Mouse (Mus musculus) ES-Bruce4 (cell line): ENCODE results near the gene Gpd2. TPM values are rescaled to one million over a fixed set of nuclear protein-coding genes. Genes with fewer than 3 reads are reported as not detected.

Experiments
- H3K27ac ChIP-seq: 2 replicates; pipeline ENCODE4 v1.5.1; 2012; ENCODE audit warnings: low read length, inconsistent platforms; ENCODE audit not compliant: insufficient read depth
- H3K27me3 ChIP-seq: 2 replicates; pipeline ENCODE4 v1.6.1; 2012; ENCODE audit warnings: mild to moderate bottlenecking, low read length, inconsistent platforms; ENCODE audit not compliant: control insufficient read depth, poor library complexity, insufficient read depth, severe bottlenecking
- H3K36me3 ChIP-seq: 2 replicates; pipeline ENCODE4 v1.6.1; 2012; ENCODE audit warnings: inconsistent platforms, mild to moderate bottlenecking, low read length, moderate library complexity; ENCODE audit not compliant: control insufficient read depth, poor library complexity, insufficient read depth, severe bottlenecking
- H3K4me1 ChIP-seq: one replicate; pipeline ENCODE4 v1.8.1; 2011; ENCODE audit warnings: low read length; ENCODE audit not compliant: control insufficient read depth, insufficient read depth
- H3K4me3 ChIP-seq: 2 replicates; pipeline ENCODE4 v1.5.1; 2011; ENCODE audit warnings: low read depth, mild to moderate bottlenecking, low read length
- H3K9ac ChIP-seq: 2 replicates; pipeline ENCODE4 v1.6.1; 2012; ENCODE audit warnings: low read depth, mild to moderate bottlenecking, inconsistent platforms; ENCODE audit not compliant: poor library complexity, severe bottlenecking
- H3K9me3 ChIP-seq: replicated peaks from 2 replicates; pipeline ENCODE4 v1.6.1; 2012; ENCODE audit warnings: mild to moderate bottlenecking, low read length, inconsistent platforms; ENCODE audit not compliant: control insufficient read depth, poor library complexity, insufficient read depth, severe bottlenecking
- CTCF ChIP-seq: IDR thresholded peaks from one replicate; pipeline ENCODE4 v1.8.1; 2011; ENCODE audit warnings: low read depth, low read length
- EP300 ChIP-seq: IDR thresholded peaks from 2 replicates; pipeline ENCODE4 v1.6.1; 2011; ENCODE audit warnings: low read depth, low read length; ENCODE audit not compliant: insufficient read depth
- POLR2A ChIP-seq: IDR thresholded peaks from one replicate; pipeline ENCODE4 v1.8.1; 2011; ENCODE audit warnings: low read length; ENCODE audit not compliant: insufficient read depth
- polyA plus RNA-seq: library from polyadenylated mRNA; stranded (reverse); fragments of >200 nt; gene quantifications from 2 replicates; pipeline ENCODE4 v1.2.4, GENCODE M21; 2011; ENCODE audit warnings: low read depth; ENCODE audit not compliant: missing spikeins, insufficient read depth, insufficient read length

Gene Gpd2
- polyA plus RNA-seq, 1 experiment = 40.0 TPM

DNA sequence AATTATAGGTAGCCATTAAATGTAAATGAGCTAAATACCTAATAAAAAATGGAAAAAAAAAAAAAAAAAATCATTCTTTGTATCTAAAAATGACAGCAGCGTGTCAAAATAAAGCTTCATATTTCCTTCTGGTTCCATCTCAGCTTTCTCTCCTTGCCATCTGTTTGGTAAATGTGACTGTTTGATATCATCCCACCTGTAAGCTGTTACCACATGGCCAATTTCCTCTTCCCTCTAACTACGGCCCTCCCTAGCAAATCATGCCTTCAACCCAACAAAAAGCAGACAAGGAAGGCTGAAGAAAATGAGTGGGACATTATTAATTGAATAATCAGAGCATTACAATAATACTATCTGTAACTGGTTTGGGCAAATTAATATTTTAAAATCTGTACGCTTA, 160.3 kb downstream of the Gpd2 start:
- Histone ChIP-seq H3K36me3 (no peaks in the 10 kb centered on the region), H3K4me1 (no peaks in the 10 kb centered on the region), H3K9ac (no peak overlapping the region), H3K4me3 (no peak overlapping the region), H3K27ac (no peak overlapping the region), H3K9me3 (no peaks in the 10 kb centered on the region), H3K27me3 (no peaks in the 10 kb centered on the region)
- no peak for TF ChIP-seq CTCF
- no peak for TF ChIP-seq EP300
- TF ChIP-seq POLR2A = no peak

GRCm38 (mm10) chr2:57407414-57408019, 170.1 kb downstream of the Gpd2 start:
- Histone ChIP-seq H3K9me3 (no peaks in the 10 kb centered on the region), H3K4me1 (no peaks in the 10 kb centered on the region), H3K27ac (no peak overlapping the region), H3K27me3 (no peaks in the 10 kb centered on the region), H3K4me3 (no peak overlapping the region), H3K36me3 (no peaks in the 10 kb centered on the region), H3K9ac (no peak overlapping the region)
- TF ChIP-seq POLR2A (no peak), EP300 (no peak), CTCF (no peak)

GRCm38 (mm10) chr2:57408413-57408812, 171.0 kb downstream of the Gpd2 start:
- no peak overlapping the region for H3K27ac ChIP-seq
- H3K4me3 ChIP-seq = no peak overlapping the region
- H3K36me3 ChIP-seq = no peaks in the 10 kb centered on the region
- H3K9me3 ChIP-seq = no peaks in the 10 kb centered on the region
- H3K9ac ChIP-seq = no peak overlapping the region
- H3K27me3 ChIP-seq = no peaks in the 10 kb centered on the region
- TF ChIP-seq CTCF = no peak
- TF ChIP-seq EP300 = no peak
- TF ChIP-seq POLR2A = no peak
- H3K4me1 ChIP-seq = no peaks in the 10 kb centered on the region

DNA sequence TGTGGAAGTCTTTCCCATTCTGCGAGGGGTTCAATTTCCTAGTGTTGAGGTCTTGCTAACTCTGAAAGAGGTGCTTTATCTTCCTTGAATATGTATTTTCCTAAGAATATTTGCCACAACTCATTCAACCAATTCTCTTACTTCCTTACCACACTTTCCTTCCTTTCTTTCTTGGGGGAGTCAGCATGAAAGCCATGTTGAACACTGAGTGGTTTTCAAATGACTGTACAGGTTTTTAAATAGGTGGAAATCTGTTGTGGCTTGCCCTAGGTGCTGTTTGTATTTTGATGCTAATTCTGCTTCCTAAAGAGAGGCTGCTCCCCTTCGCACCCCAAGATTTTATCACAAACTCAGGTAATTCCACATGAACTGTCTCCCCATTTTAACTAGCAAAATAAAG, 174.1 kb downstream of the Gpd2 start:
- Histone ChIP-seq H3K27me3 (no peaks in the 10 kb centered on the region), H3K4me1 (no peaks in the 10 kb centered on the region), H3K9ac (no peak overlapping the region), H3K27ac (no peak overlapping the region), H3K9me3 (no peaks in the 10 kb centered on the region), H3K36me3 (no peaks in the 10 kb centered on the region), H3K4me3 (no peak overlapping the region)
- no peak for TF ChIP-seq POLR2A
- no peak for TF ChIP-seq EP300
- TF ChIP-seq CTCF = no peak

- no peaks in the 10 kb centered on the region for H3K27me3 ChIP-seq
- H3K9ac ChIP-seq = no peak overlapping the region
- H3K4me3 ChIP-seq = no peak overlapping the region
- no peaks in the 10 kb centered on the region for H3K36me3 ChIP-seq
- H3K4me1 ChIP-seq = no peaks in the 10 kb centered on the region
- no peak overlapping the region for H3K27ac ChIP-seq
- TF ChIP-seq EP300 (no peak), POLR2A (no peak), CTCF (no peak)
- no peaks in the 10 kb centered on the region for H3K9me3 ChIP-seq
Measured at GRCm38 (mm10) chr2:57414550-57415160, 177.2 kb downstream of the Gpd2 start.

- H3K9me3 ChIP-seq = peaks cover 3% of the 10 kb centered on the region; the same call in 1 of the 2 replicates
- H3K27ac ChIP-seq = no peak overlapping the region
- no peaks in the 10 kb centered on the region for H3K27me3 ChIP-seq
- H3K9ac ChIP-seq = no peak overlapping the region
- no peaks in the 10 kb centered on the region for H3K36me3 ChIP-seq
- no peak overlapping the region for H3K4me3 ChIP-seq
- no peaks in the 10 kb centered on the region for H3K4me1 ChIP-seq
- TF ChIP-seq EP300 = no peak
- no peak for TF ChIP-seq CTCF
- TF ChIP-seq POLR2A = no peak
Measured at GRCm38 (mm10) chr2:57416711-57417110, 179.3 kb downstream of the Gpd2 start.

Other genes starting within 250 kb of the Gpd2 start
- 1.4 and 1.7 TPM in 2 replicates for gene Nr4a2, start 113.6 kb upstream of the Gpd2 start, polyA plus RNA-seq